Mouse (Mus musculus) spleen, embryonic (tissue): ENCODE data around the gene Ccdc170.
"Not testable (repeated sequence)": the region's sequence is repeated elsewhere in the genome, so short reads cannot be mapped to it uniquely, and the experiment has no call there.

Experiments used
- CTCF ChIA-PET: fragments of 350-600 bp; sonication (Branson Sonifier 250); formaldehyde crosslinking; loops from one replicate; lab custom pipeline; 2022; lab: Charles Lee

The Ccdc170 gene

DNA sequence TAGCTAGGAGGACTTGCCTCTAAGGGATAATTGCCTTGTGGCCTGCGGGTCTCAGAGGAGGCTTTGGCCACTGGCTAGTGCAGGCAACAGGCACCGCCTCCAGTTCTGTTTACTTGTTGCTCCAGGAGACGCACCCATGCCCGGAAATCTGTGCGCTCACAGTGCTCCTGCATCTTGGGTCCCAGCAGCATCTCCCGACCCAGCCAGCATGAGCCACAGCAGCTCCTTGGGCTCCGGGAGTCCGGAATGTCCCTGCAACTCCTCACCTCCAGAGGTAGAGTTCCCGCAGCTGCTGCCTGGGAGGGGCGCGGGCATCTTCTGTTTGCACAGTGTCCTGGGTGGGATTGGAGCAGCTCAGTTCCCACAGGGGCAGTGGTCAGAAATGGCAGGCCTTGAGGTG lies at the start of gene Ccdc170:
Gene Ccdc170 (plus strand): TSS at position 148 of the 400 bp plus-strand sequence.
- CTCF ChIA-PET: no interaction called here

DNA sequence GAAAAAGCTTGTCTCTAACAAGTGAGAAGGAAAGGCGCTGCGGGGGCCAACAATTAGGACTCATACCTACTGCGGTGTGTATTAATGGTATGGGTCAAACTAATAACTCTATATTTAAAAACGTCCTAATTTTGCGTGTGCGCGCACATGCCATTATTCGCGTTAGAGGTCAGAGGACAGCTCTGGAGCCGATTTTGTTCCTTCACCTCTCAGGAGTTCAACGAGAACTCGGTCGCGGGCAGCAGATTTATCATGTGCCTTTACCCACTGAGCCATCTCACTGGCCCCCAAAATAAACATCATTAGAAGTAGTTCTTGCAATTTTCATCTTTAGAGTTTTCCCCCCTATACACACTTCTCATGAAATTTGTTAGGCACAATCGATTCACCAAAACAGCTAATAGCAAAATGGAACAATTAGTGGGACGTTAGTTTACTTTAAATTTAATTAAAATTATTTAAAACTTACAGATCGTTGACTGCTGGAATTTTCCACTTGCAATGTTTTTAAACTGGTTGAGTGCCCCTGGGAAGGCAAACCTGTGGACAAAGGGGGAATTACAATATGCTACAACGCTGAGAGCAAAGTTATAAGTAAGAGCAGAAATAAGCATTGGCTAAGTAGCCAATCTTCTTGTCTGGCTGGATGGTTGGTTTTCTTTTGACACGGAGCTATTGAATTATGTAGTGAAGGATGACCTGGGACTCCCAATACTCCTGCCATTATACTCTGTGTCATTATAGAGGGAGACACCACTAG lies 49.1 kb upstream of the Ccdc170 start:
- CTCF ChIA-PET: no interaction called here

DNA sequence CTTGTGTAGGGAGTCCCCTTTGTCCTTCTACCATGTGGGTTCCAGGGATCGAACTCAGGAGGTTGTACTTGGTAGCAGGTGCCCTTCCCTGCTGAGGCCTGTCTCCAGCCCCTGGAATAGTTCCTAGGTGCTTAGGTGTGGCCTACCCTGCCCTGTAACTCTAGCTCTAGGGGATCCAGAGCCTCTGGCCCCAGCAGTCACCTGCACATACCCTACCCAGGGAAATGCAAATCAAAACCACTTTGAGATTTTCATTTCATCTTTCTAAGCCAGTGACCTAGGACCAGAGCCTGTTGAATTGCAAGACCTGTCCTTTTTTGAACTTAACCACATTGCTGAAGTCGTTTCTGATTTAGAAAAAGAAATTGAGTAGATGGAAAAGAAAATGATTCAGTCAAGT lies 48.4 kb upstream of the Ccdc170 start:
- CTCF ChIA-PET: not testable (repeated sequence)

DNA sequence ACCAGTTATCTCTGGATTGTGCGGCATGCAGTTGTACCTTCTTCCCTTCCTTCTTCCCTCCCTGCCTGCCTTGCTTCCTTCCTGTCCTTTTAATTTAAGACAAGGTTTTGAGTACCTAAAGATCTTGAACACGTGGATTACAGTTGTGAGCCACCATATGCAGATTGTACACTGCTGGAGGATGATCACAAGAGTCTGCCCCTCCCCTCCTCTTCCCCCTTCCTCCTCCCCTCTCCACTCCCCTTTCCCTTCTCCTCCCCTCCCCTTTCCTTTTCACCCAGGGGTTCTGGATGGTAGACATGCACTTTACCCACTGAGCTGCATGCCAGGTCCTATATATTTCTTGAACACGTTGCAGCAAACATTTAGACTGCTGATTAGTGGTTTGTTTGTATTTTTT lies 46.9 kb upstream of the Ccdc170 start:
- CTCF ChIA-PET: no interaction called here

DNA sequence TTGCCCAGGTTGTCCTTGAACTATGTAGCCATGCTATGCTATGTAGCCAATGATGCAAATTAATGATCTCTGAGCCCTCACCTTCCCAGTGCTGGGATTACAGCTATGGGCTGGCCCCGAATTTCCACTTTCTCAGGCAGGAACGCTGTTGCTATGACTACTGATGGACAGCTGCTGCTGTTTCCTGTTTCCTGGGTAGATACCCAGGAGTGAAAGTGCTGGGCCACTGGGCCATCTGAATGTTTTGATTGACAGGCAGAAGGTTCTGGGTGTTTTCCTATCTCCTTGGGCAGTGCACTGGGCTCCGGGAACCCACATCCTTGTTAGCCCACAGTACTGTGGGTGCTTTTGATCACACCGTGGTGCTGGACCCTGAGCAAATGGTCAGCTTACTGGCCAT lies 25.9 kb upstream of the Ccdc170 start:
- CTCF ChIA-PET: no interaction called here

DNA sequence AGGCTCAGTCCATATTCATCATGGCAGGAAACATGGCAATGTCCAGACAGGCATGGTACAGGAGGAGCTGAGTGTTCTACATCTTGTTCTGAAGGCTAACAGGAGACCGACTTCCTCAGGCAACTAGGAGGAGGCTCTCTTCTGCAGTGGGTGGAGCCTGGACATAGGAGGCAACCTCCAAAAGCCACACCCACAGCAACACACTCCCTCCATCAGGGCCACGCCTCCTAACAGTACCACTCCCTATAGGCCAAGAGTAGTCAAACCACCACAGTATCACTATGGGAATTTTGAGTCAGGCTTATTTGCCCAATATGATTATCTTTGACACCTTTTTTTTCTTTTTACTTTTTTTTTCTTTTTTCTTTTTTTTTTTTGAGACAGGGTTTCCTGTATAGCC lies 22.1 kb upstream of the Ccdc170 start:
- CTCF ChIA-PET: no interaction called here

DNA sequence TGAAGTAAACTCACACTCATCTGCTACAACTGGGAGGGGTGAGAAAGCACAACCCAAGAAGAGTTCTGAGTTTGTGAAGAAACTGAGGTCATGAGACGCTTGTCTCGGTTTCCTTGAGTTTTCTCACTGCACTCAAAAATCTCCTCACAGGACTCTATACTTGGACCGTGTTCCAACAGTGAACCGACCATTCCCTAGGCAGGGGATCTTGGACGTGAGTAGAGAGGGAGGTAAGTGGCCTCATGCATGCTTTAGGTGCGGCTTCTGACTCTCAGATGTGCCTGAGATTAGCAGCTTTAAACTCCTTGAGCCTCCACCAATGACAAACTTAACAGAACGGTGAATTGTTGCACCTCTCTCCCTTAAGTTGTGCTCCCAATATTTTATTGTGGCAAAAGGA lies 16.5 kb upstream of the Ccdc170 start:
- CTCF ChIA-PET: no interaction called here

DNA sequence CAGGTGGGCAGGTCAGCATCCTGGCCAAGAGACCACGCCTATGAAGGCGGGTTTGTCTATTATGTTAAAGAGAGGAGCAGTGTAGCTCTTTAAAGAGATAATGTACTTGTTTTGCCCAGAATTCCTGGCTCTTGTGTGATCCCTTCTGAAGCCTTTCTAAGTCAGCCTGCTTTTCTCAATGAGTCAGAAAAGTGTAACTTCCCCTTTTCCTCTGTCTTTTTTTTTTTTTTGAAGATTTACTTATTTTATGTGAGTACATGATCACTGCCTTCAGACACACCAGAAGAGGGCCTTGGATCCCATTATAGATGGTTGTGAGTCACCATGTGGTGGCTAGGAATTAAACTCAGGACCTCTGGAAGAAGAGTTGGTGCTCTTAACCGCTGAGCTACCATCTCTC lies 12.9 kb upstream of the Ccdc170 start:
- CTCF ChIA-PET: interaction anchor here (0.6 to 0.7 kb wide), 2 partner anchors 142 to 255 kb away, joined by 4 to 9 read pairs; no protein-coding TSS in a partner anchor

DNA sequence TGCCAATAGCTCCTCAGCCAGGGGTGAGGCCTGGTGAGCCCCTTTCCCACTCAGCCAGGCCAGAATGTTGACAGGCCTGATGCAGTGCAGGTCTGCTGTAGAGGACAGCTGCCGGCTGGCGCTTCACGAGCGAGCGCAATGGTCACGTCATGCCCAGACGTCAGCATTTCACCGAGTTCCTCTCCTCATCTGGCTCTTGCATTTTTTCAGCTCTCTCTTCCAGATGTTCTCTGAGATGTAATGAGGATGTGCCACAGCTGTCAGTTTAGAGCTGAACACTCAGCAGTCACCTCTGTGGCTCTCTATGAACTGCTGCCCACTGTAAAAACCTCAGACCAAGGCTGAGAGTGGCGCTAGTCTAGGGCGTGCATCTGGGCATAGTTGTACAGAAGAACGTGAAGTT lies 8.7 kb upstream of the Ccdc170 start:
- CTCF ChIA-PET: no interaction called here

DNA sequence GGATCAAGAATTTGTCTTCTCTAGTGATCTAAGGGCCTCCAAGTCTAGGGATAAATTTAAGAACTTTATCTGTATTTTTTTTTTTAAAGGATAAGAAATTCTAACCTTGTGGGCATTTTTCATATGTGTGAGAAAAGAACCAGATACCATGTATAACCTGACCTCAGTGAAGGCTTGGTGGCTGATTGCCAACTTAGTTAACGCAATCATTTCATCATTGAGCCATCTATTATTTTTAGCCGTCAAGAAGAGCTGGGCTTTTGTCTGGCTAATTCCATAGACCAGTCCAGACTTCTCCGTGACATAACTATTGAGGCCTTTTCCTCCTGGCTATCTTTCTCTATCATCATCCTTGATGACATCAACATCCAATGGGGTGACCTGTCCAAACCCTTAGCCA lies 6.9 kb upstream of the Ccdc170 start:
- CTCF ChIA-PET: no interaction called here

DNA sequence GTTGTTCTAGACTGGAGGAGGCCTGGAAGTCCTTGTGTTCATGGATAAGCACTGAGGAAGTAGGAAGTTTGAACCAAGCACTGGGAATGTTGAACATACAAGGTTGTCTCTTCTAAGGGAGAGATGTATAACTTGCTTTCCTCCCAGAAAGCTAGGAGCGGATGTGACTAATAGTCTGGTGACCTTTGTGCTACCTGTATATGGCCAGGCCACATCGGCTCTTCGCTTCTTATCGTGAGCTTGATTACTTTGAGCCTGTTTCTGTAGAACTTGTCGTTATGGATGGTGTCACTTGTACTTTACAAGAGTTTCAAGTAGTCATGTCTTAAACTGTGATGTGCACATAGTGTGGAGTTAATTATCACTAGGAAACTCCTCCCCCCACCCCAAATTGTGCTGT lies 5.7 kb upstream of the Ccdc170 start:
- CTCF ChIA-PET: no interaction called here

DNA sequence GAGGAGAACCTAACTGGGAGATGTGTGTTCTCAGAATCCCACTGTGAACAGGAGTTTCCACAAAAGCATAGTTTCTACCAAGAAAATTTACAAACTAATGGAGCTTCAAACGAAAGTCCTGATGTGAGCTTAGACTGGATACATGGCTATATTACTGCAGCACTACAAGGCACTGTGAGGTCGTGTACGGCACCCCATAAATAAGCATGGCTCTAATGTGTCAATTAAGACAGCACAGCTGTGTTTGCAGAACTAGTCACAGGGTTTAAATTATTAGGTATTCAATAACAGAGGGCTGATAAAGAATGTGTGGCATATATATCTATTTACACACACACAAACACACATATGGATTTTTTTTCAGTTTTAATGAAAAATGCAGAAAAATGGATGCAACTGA lies 1.4 kb upstream of the Ccdc170 start:
- CTCF ChIA-PET: interaction anchor here (0.6 kb wide), 1 partner anchor 239 kb away, joined by 5 read pairs; no protein-coding TSS in a partner anchor

DNA sequence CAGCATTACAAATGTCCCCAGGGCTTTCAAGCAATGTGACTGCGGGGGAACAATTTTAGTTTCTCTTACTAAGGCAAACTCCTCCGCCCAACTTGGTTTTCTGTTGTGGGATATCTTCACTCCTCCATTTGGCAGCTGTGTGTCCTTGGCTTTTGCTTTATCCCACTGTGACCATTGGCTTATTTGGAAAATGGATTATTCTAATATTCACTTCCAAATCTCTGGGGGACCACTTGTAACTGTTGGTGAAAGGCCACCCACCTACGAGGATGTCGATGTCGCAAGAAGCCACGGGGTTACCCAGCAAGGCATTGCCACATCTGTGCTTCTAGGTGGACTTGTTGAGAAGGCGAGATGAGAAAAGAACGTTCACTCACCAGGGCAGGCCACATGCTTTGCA lies 607 bp upstream of the Ccdc170 start:
- CTCF ChIA-PET: no interaction called here

DNA sequence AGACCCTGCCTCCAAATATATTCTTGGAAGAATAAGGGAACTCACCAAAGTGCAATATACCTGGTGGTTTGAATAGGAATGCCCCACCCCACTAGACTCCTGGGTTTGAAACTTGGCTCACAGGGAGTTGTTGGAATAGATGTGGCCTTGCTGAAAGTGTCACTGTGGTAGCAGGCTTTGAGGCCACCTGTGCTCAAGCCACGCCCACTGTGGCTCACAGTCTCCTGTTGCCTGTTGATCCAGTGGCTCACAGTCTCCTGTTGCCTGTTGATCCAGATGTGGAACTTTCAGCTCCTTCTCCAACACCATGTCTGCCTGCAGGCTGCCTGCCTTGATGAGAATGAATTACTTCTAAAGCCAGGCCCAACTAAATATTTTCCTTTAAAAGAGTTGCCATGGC lies 1.5 kb downstream of the Ccdc170 start:
- CTCF ChIA-PET: interaction anchor here (0.7 kb wide), 1 partner anchor 102 kb away, joined by 4 read pairs; no protein-coding TSS in a partner anchor

DNA sequence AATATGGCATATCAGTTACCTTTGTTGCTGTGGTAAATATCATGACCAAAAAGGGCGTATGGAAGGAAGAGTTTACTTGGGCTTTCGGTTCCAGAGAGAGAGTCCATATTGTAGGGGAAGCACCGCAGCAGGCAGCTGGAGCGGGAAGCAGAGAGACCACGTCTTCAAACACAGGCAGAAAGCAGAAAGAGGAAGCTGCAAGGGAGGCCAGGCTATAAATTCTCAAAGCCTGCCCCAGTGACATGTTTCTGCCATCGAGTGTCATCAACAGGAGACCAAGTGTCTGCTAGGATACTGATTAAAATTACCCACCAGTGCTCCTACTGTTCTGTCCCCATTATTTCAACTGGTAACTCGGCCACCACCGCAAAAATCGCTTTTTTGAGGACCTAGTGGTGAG lies 2.7 kb downstream of the Ccdc170 start:
- CTCF ChIA-PET: no interaction called here

DNA sequence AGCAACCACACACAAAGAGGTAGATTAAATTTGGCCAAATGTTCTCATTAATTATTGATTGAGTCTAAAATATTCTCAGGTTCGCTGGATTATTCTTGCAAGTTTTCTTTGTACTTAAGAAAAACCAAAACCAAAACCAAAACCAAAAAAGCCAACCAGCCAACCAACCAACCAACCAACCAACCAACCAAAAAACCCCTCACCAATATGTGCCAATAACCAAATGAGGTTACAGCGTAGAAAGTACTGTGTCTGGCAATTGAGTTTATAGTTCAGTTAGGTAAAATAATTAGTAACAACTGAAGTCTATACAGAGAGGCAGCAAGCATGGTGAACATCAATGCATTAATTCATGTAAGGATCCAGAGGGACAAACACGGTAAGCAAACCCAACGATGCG lies 7.6 kb downstream of the Ccdc170 start:
- CTCF ChIA-PET: no interaction called here

DNA sequence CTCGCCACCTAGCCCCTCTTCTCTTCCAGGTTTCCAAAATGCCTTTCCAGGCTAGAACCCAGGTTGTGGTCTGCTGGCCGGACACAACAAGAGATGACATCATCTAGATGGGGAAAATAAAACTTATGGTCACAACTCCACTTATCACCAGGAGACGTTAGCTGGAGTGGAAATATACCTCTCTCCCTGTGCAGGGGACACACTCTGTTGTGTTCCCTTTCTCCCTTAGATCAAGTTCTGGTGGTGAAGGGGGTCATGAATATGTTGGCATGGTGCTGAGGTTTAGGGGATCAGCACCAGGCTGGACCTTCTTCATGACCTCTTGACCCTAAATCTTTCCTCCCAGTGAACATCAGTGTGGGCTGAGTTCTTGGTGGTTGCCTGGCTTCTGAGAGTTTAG lies 9.0 kb downstream of the Ccdc170 start:
- CTCF ChIA-PET: no interaction called here

DNA sequence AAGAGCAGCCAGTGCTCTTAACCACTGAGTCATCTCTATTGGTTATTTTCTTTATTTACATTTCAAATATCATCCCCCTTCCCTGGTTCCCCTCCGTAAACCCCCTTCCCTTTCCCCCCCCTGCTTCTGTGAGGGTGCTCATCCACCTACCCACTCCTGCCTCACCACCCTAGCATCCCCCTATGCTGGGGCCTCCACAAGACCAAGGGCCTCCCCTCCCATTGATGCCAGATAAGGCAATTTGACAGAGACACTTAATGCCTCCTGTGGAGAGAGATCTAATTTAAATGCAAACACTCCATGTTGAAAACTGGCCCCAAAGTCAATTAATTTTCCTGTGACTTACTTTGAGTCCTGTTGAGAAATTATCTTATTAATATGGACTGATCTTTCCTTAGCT lies 9.7 kb downstream of the Ccdc170 start:
- CTCF ChIA-PET: no interaction called here

DNA sequence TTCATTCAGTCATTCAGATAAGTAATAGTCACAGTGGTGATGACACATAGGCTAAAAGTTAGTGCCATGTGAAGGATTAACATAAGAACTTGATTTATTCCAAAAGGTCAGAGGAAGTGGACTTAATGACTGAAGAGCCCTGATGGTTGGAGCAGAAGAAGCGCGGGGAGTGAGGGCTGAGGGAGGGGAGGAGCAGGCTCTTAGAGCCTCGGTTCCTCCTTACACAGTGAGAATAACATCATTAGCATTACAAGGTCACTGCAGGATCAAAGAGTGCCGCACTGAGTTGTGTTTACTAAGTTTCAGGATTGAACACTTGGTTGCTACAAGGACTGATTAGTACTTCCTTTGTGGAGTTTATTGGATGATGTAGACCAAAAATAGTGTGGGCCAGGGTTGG lies 10.6 kb downstream of the Ccdc170 start:
- CTCF ChIA-PET: no interaction called here

DNA sequence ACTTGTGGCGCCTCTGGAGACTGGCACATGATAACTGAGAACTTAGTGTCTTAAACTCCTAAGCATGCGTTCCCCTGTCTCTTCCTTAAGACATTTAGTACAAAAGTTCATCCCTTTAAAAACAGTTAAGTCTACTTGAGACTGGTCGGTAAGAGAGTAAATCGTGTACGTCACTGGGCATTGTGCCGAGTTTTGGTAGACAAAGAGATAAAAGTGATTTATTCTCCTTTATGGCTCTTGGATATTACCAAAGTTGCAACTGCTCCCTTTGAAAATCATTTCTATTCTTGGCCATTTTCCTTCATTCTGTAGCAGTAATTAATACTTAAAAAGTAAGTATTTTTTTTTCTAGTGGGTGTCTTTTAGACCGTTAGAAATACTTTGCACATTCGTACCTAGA lies 20.9 kb downstream of the Ccdc170 start:
- CTCF ChIA-PET: no interaction called here

DNA sequence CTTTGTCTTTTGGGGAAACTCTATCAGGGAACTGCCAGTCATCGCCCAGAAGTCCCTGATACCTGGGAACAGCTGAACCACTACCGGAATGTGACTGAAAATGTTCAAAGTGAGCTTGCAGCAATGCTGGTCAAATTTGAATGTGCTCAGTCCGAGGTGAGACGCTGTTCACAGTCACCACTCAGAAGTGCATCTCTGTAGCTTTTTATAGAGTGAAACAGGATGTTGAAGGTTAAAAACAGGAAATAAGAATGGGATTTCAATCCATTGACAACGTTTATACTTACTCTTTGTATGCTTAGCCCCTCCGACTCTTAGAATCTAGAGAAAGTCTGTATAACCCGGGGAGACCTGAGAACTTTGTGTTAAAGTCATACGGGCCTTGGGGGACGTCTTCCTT lies 30.4 kb downstream of the Ccdc170 start:
- CTCF ChIA-PET: no interaction called here

DNA sequence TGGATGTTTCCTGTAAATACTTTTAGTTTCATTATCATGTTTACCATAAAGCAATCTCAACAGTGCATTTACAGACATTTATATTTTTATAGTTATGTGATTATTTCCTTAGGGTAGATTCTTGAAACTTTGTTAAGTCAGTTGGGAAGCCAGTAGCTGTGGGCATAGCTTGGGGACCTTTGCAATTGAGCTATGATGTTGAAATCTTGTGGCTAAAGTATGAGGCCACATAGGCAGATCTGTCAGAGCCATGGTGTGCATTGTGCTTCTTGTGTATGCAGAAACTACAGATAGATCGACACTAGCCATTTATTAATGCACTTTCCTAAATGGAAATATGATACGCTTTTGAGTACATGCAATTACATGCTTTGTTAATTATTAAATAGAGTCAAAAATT lies 35.3 kb downstream of the Ccdc170 start:
- CTCF ChIA-PET: no interaction called here

DNA sequence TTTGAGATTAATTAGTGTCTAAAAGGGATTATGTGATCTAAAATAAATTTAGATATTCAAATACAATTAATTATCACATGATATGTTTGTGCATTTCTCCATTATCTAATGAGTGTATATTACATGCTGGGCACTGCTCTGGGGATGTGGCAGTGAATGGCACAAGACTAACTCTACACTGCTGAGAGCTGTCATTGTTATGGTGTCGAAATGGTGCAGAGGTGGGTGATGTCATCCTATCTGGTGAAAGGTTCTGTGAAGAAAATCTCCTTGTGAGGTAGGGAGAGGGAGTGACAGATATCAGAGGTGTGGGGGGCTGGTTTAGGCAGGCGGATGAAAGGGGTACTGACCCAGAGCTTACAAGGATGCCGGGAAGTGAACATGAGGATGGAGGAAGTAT lies 37.3 kb downstream of the Ccdc170 start:
- CTCF ChIA-PET: no interaction called here
